14 mouse cellular contexts compared by ENCODE assay signal in genomic region chr1:167123551-167123950, GRCm38 (mm10).
DNase-seq lines count a peak whose midpoint lies in the region.
"Had no signal": no experiment of that assay in that cellular context is flagged by ENCODE, and none has a peak within 500 bp of the region (broad histone marks: within the 10 kb centered on the region; RNA-seq: fewer than 3 reads in every experiment).

No protein-coding gene starts in this region.

- DNase-seq in adrenal gland, postnatal 14 days: peak; percentile 31
- DNase-seq in adrenal gland, postnatal 25 days: no peak
- peak; percentile 27 for DNase-seq in retina, embryonic 14.5 days (ENCODE audit: low spot score)
- no peak for DNase-seq in retina, postnatal 1 day
- DNase-seq in embryo, embryonic 9.5 days (ENCODE audit: extremely low spot score): peak; percentile 10
- peak; percentile 30 for DNase-seq in mesoderm, embryonic 11.5 days (ENCODE audit: low read depth, low spot score)
- DNase-seq in T-cell, adult 2 months (ENCODE audit: low spot score): no peak
- no peak for DNase-seq in layer of hippocampus, postnatal 14 days (ENCODE audit: low spot score in 2 of 2)
- DNase-seq: cerebellum, adult 9-10 months; forebrain, postnatal 0 days; gastrocnemius, postnatal 10 days; lung, postnatal 10 days; spleen, adult 18-20 months; thymus, adult 2 months had no signal

Comparison
In these comparisons a context has a peak if more than half of its experiments do, and no peak if none do; other contexts are left out.
1. DNase-seq: peak in adrenal gland, postnatal 14 days (single experiment), retina, embryonic 14.5 days (single experiment), embryo, embryonic 9.5 days (single experiment) and mesoderm, embryonic 11.5 days (single experiment); none in adrenal gland, postnatal 25 days (single experiment), retina, postnatal 1 day (single experiment), T-cell, adult 2 months (single experiment) and layer of hippocampus, postnatal 14 days (0 of 2).